ENCODE assay signal across 9 mouse cellular contexts in the genomic region with DNA sequence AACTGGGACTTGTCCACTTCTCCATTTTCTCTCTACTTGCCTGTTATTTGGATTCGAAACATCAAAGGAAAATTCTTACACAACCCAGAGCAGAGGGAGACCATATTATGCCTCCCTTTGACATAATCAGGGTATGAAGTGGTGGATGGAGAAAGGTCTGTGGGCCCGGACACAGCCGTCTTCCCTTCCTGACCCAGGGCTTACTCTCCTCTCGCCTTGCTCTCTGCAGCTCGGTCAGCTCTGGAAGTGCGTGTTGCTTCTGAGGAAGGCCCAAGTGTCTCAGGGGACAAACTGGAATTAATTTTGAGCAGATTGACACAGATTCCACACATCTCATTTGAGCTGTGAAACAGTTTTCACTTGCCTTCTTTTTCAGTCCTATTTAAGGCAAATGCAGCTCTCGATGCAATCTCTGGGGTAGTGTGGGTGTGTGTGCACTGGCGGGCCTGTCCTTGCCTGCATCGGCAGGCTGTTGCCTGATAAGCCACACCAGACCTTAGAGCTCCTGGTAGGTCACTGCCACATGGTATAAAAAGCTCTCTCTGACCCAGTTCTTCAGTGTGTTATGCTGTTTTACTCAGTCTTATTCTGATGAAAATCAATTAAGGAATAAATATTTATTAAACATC.
DNase-seq lines count a peak whose midpoint lies in the region; ATAC-seq lines count a peak whose summit lies in the region.
"Had no signal": no experiment of that assay in that cellular context is flagged by ENCODE, and none has a peak within 500 bp of the region (broad histone marks: within the 10 kb centered on the region; RNA-seq: fewer than 3 reads in every experiment).

No protein-coding gene starts in this region.

- H3K9me3 ChIP-seq in heart, embryonic 14.5 days (ENCODE audit: control insufficient read depth, low read length): no peaks in the 10 kb centered on the region
- H3K9me3 ChIP-seq in midbrain, embryonic 14.5 days (ENCODE audit: control insufficient read depth, low read length): no peaks in the 10 kb centered on the region
- H3K9me3 ChIP-seq: neural tube, embryonic 15.5 days had no signal

- peaks cover 15 to 22% of the 10 kb centered on the region in 2 experiments for H3K4me1 ChIP-seq in heart, embryonic 14.5 days (ENCODE audit: control insufficient read depth in 2 of 2, insufficient read depth in 2 of 2, low read length in 2 of 2)
- no peaks in the 10 kb centered on the region for H3K4me1 ChIP-seq in midbrain, embryonic 14.5 days (ENCODE audit: control insufficient read depth, insufficient read depth, low read length)
- H3K4me1 ChIP-seq: neural tube, embryonic 15.5 days had no signal

- H3K36me3 ChIP-seq in heart, embryonic 14.5 days (ENCODE audit: control insufficient read depth, insufficient read depth, low read length): no peaks in the 10 kb centered on the region
- no peaks in the 10 kb centered on the region for H3K36me3 ChIP-seq in midbrain, embryonic 14.5 days (ENCODE audit: control insufficient read depth, insufficient read depth, low read length)
- H3K36me3 ChIP-seq: neural tube, embryonic 15.5 days had no signal

- no peaks in the 10 kb centered on the region for H3K27me3 ChIP-seq in heart, embryonic 14.5 days (ENCODE audit: control insufficient read depth, insufficient read depth, low read length)
- H3K27me3 ChIP-seq in midbrain, embryonic 14.5 days (ENCODE audit: control insufficient read depth, insufficient read depth, low read length): no peaks in the 10 kb centered on the region
- H3K27me3 ChIP-seq: neural tube, embryonic 15.5 days had no signal

- 37% methylated on average over 9 of the region's 9 CpGs for WGBS in heart, embryonic 14.5 days
- 55% methylated on average over 9 of the region's 9 CpGs for WGBS in midbrain, embryonic 14.5 days

- ATAC-seq in heart, embryonic 14.5 days (ENCODE audit: insufficient number of reproducible peaks, insufficient read depth, low FRiP score, low read depth): no peak
- ATAC-seq in midbrain, embryonic 14.5 days (ENCODE audit: low FRiP score, low TSS enrichment): no peak

- intact Hi-C loops in heart, postnatal 25 days (cut with DNase I): no loop called here

- H3K4me2 ChIP-seq in heart, embryonic 14.5 days (ENCODE audit: low read length): no peak overlapping the region
- no peak overlapping the region for H3K4me2 ChIP-seq in midbrain, embryonic 14.5 days (ENCODE audit: low read length)
- H3K4me2 ChIP-seq: neural tube, embryonic 15.5 days had no signal

- H3K9ac ChIP-seq in heart, embryonic 14.5 days (ENCODE audit: low read length): 0 out of 2 replicates have a peak overlapping the region, but pooled peaks have one; percentile 2
- 0 out of 2 replicates have a peak overlapping the region, but pooled peaks have one; percentile 6 for H3K9ac ChIP-seq in midbrain, embryonic 14.5 days (replicated peaks; ENCODE audit: low read length)
- H3K9ac ChIP-seq: neural tube, embryonic 15.5 days had no signal

- no peak overlapping the region for H3K4me3 ChIP-seq in heart, embryonic 14.5 days (ENCODE audit: control insufficient read depth in 1 of 2, insufficient read depth in 1 of 2, low read depth in 1 of 2, low read length in 2 of 2)
- H3K4me3 ChIP-seq in midbrain, embryonic 14.5 days (replicated peaks; ENCODE audit: low read depth, low read length): no peak overlapping the region
- H3K4me3 ChIP-seq: neural tube, embryonic 15.5 days had no signal

- peak overlapping the region in 1 of 2 experiments; percentile 17; a peak in 2 of 4 replicates for H3K27ac ChIP-seq in heart, embryonic 14.5 days (replicated peaks in 1 of 2; ENCODE audit: control insufficient read depth in 1 of 2, insufficient read depth in 1 of 2, low read depth in 2 of 2, low read length in 2 of 2)
- no peak overlapping the region for H3K27ac ChIP-seq in midbrain, embryonic 14.5 days (replicated peaks; ENCODE audit: low read depth, low read length)
- H3K27ac ChIP-seq: neural tube, embryonic 15.5 days had no signal

- DNase-seq in heart, postnatal 25 days (ENCODE audit: low spot score): no peak
- peak; percentile 25 for DNase-seq in MN1 (ENCODE audit: low spot score)
- DNase-seq in frontal cortex, postnatal 36 days (ENCODE audit: low spot score in 2 of 2): peak; percentile 17 to 42
- DNase-seq in midbrain, embryonic 14.5 days: peak; percentile 39
- DNase-seq in gastrocnemius, postnatal 10 days: no peak
- no peak for DNase-seq in gastrocnemius, postnatal 4 days (ENCODE audit: low spot score in 2 of 2)
- DNase-seq in cerebellum, adult 11 months: no peak

Comparison
In these comparisons a context has a peak if more than half of its experiments do, and no peak if none do; other contexts are left out.
1. DNase-seq: peak in MN1 (single experiment), frontal cortex, postnatal 36 days (2 of 2) and midbrain, embryonic 14.5 days (single experiment); none in heart, postnatal 25 days (single experiment), gastrocnemius, postnatal 10 days (single experiment), gastrocnemius, postnatal 4 days (0 of 2) and cerebellum, adult 11 months (single experiment).